Mouse (Mus musculus) CH12F3 (cell line): ENCODE results near the gene Spag16.
"Not testable (repeated sequence)": the region's sequence is repeated elsewhere in the genome, so short reads cannot be mapped to it uniquely, and the experiment has no call there.

Experiments
- in situ Hi-C: fragments of 300-500 bp; cut with MboI; formaldehyde crosslinking; loops from 2 replicates; pipeline ENCODE4 v1.14.3; 2020; ENCODE audit warnings: low sequenced_read_pairs

The Spag16 gene

GRCm38 (mm10) chr1:69826806-69827703 is at the start of gene Spag16:
Spag16 (plus strand) TSS chr1:69826970.
- in situ Hi-C loops: no loop called here

GRCm38 (mm10) chr1:69785129-69785528 is 41.6 kb upstream of the Spag16 start:
- in situ Hi-C loops: no loop called here

- in situ Hi-C loops: no loop called here
These were observed 40.1 kb upstream of the Spag16 start for GRCm38 (mm10) chr1:69786716-69787115.

- in situ Hi-C loops: no loop called here
These were observed 39.4 kb upstream of the Spag16 start for GRCm38 (mm10) chr1:69787379-69787778.

GRCm38 (mm10) chr1:69790337-69791250 is 36.2 kb upstream of the Spag16 start:
- in situ Hi-C loops: no loop called here

- in situ Hi-C loops: no loop called here
These were observed 27.7 kb upstream of the Spag16 start for GRCm38 (mm10) chr1:69798948-69799565.

GRCm38 (mm10) chr1:69810161-69810560 is 16.6 kb upstream of the Spag16 start:
- in situ Hi-C loops: no loop called here

- in situ Hi-C loops: not testable (repeated sequence)
These were observed 1.1 kb upstream of the Spag16 start for GRCm38 (mm10) chr1:69825635-69826034.

GRCm38 (mm10) chr1:69828872-69829479 is 2.2 kb downstream of the Spag16 start:
- in situ Hi-C loops: no loop called here

- in situ Hi-C loops: no loop called here
These were observed 3.8 kb downstream of the Spag16 start for GRCm38 (mm10) chr1:69830586-69830985.

GRCm38 (mm10) chr1:69831002-69831401 is 4.2 kb downstream of the Spag16 start:
- in situ Hi-C loops: no loop called here

GRCm38 (mm10) chr1:69833476-69833875 is 6.7 kb downstream of the Spag16 start:
- in situ Hi-C loops: not testable (repeated sequence)

GRCm38 (mm10) chr1:69853436-69853835 is 26.7 kb downstream of the Spag16 start:
- in situ Hi-C loops: no loop called here

GRCm38 (mm10) chr1:69867776-69868175 is 41.0 kb downstream of the Spag16 start:
- in situ Hi-C loops: no loop called here

GRCm38 (mm10) chr1:69956606-69957005 is 129.8 kb downstream of the Spag16 start:
- in situ Hi-C loops: no loop called here

- in situ Hi-C loops: no loop called here
These were observed 170.1 kb downstream of the Spag16 start for GRCm38 (mm10) chr1:69996874-69997273.

GRCm38 (mm10) chr1:70012991-70013390 is 186.2 kb downstream of the Spag16 start:
- in situ Hi-C loops: no loop called here

- in situ Hi-C loops: no loop called here
These were observed 210.6 kb downstream of the Spag16 start for GRCm38 (mm10) chr1:70037384-70037783.

- in situ Hi-C loops: no loop called here
These were observed 240.6 kb downstream of the Spag16 start for GRCm38 (mm10) chr1:70067404-70067803.

- in situ Hi-C loops: no loop called here
These were observed 246.7 kb downstream of the Spag16 start for GRCm38 (mm10) chr1:70073440-70073839.

GRCm38 (mm10) chr1:70078806-70079205 is 252.0 kb downstream of the Spag16 start:
- in situ Hi-C loops: no loop called here
